Mouse (Mus musculus) heart, embryonic 11.5 days (tissue): Measurements from ENCODE around the gene Atg10. TPM values are rescaled to one million over a fixed set of nuclear protein-coding genes. Genes with fewer than 3 reads are reported as not detected.

Experiments used
- ATAC-seq: fragments of 200-750 bp; cut with Nextera tagmentation; replicated peaks from 2 replicates; pipeline ENCODE4 v1.8.0; 2017; ENCODE audit warnings: moderate library complexity; ENCODE audit not compliant: insufficient number of reproducible peaks, low FRiP score, low TSS enrichment
- H3K27ac ChIP-seq: fragments of 300-500 bp; sonication (generic); 2 replicates; pipeline ENCODE4 v1.5.1; 2014; ENCODE audit warnings: mild to moderate bottlenecking, low read depth, low read length
- H3K27me3 ChIP-seq: fragments of 300-500 bp; sonication (generic); 2 replicates; pipeline ENCODE4 v1.6.1; 2014; ENCODE audit warnings: mild to moderate bottlenecking, low read length, mixed read lengths; ENCODE audit not compliant: control insufficient read depth, insufficient read depth
- H3K36me3 ChIP-seq: fragments of 300-500 bp; sonication (generic); 2 replicates; pipeline ENCODE4 v1.6.1; 2014; ENCODE audit warnings: mild to moderate bottlenecking, low read length, moderate library complexity, mixed read lengths; ENCODE audit not compliant: control insufficient read depth, insufficient read depth
- H3K4me1 ChIP-seq: fragments of 300-500 bp; sonication (generic); 2 replicates; pipeline ENCODE4 v1.6.1; 2014; ENCODE audit warnings: low read length; ENCODE audit not compliant: control insufficient read depth, insufficient read depth
- H3K4me2 ChIP-seq: fragments of 300-500 bp; sonication (generic); 2 replicates; pipeline ENCODE4 v1.6.1; 2014; ENCODE audit warnings: mild to moderate bottlenecking, moderate library complexity
- H3K4me3 ChIP-seq: fragments of 300-500 bp; sonication (generic); 2 replicates; pipeline ENCODE4 v1.5.1; 2014; ENCODE audit warnings: low read depth, low read length
- H3K9ac ChIP-seq: fragments of 300-500 bp; sonication (generic); 2 replicates; pipeline ENCODE4 v1.6.1; 2014; ENCODE audit warnings: mild to moderate bottlenecking, low read depth, low read length, moderate library complexity
- H3K9me3 ChIP-seq: fragments of 300-500 bp; sonication (generic); replicated peaks from 2 replicates; pipeline ENCODE4 v1.6.1; 2016; ENCODE audit warnings: low read length; ENCODE audit not compliant: control insufficient read depth
- WGBS: fragments of 180-500 bp; shearing (Covaris S2); extraction: QIAGEN DNeasy Blood & Tissue Kit; methylation state at CpG from one replicate; pipeline ENCODE4 v1.1.7; 2014; ENCODE audit not compliant: insufficient replicate concordance; 5-methylcytosine and 5-hydroxymethylcytosine counted together
- polyA plus RNA-seq: library from polyadenylated mRNA; unstranded; fragments of >200 nt; fragmentation: Nextera tagmentation; extraction: Ambion mirVana; gene quantifications from 2 replicates; pipeline ENCODE4 v1.2.1, GENCODE M21; 2014

Gene Atg10
- polyA plus RNA-seq, 1 experiment from 2014 or later: 23.0 TPM

GRCm38 (mm10) chr13:91157429-91157828, 66.3 kb downstream of the Atg10 start:
- H3K27me3 ChIP-seq: no peaks in the 10 kb centered on the region
- no peak for ATAC-seq
- H3K27ac ChIP-seq: no peak overlapping the region
- H3K36me3 ChIP-seq: no peaks in the 10 kb centered on the region
- no peaks in the 10 kb centered on the region for H3K4me1 ChIP-seq
- no peaks in the 10 kb centered on the region for H3K9me3 ChIP-seq
- no peak overlapping the region for H3K4me3 ChIP-seq
- H3K9ac ChIP-seq: no peak overlapping the region
- no peak overlapping the region for H3K4me2 ChIP-seq

GRCm38 (mm10) chr13:91156949-91157348, 66.8 kb downstream of the Atg10 start:
- H3K9me3 ChIP-seq: no peaks in the 10 kb centered on the region
- no peaks in the 10 kb centered on the region for H3K36me3 ChIP-seq
- H3K4me1 ChIP-seq: no peaks in the 10 kb centered on the region
- no peak overlapping the region for H3K27ac ChIP-seq
- H3K4me3 ChIP-seq: no peak overlapping the region
- no peaks in the 10 kb centered on the region for H3K27me3 ChIP-seq
- ATAC-seq: no peak
- H3K9ac ChIP-seq: no peak overlapping the region
- no peak overlapping the region for H3K4me2 ChIP-seq
- WGBS: 90% methylated on average over 2 of the region's 2 CpGs

- no peaks in the 10 kb centered on the region for H3K27me3 ChIP-seq
- no peak overlapping the region for H3K9ac ChIP-seq
- H3K4me3 ChIP-seq: no peak overlapping the region
- H3K9me3 ChIP-seq: no peaks in the 10 kb centered on the region
- no peaks in the 10 kb centered on the region for H3K36me3 ChIP-seq
- H3K27ac ChIP-seq: no peak overlapping the region
- H3K4me2 ChIP-seq: no peak overlapping the region
- H3K4me1 ChIP-seq: no peaks in the 10 kb centered on the region
- WGBS: 87% methylated on average over 5 of the region's 5 CpGs
- ATAC-seq: no peak
Measured at GRCm38 (mm10) chr13:91156308-91156707, 67.5 kb downstream of the Atg10 start.

- Histone ChIP-seq H3K9ac (no peak overlapping the region), H3K4me2 (no peak overlapping the region), H3K27ac (no peak overlapping the region), H3K36me3 (no peaks in the 10 kb centered on the region), H3K9me3 (no peaks in the 10 kb centered on the region), H3K4me1 (no peaks in the 10 kb centered on the region), H3K4me3 (no peak overlapping the region), H3K27me3 (no peaks in the 10 kb centered on the region)
- 65% methylated on average over 4 of the region's 4 CpGs for WGBS
- no peak for ATAC-seq
Measured at GRCm38 (mm10) chr13:91155429-91156207, 68.2 kb downstream of the Atg10 start.

GRCm38 (mm10) chr13:91154622-91155021, 69.1 kb downstream of the Atg10 start:
- Histone ChIP-seq H3K9ac (no peak overlapping the region), H3K36me3 (no peaks in the 10 kb centered on the region), H3K4me1 (no peaks in the 10 kb centered on the region), H3K9me3 (no peaks in the 10 kb centered on the region), H3K27me3 (no peaks in the 10 kb centered on the region), H3K4me3 (no peak overlapping the region), H3K27ac (no peak overlapping the region), H3K4me2 (no peak overlapping the region)
- no peak for ATAC-seq
- WGBS: 83% methylated on average over 7 of the region's 7 CpGs

GRCm38 (mm10) chr13:91136337-91136736, 87.4 kb downstream of the Atg10 start:
- no peak overlapping the region for H3K4me3 ChIP-seq
- no peak overlapping the region for H3K27ac ChIP-seq
- no peaks in the 10 kb centered on the region for H3K36me3 ChIP-seq
- H3K4me1 ChIP-seq: peaks cover 7% of the 10 kb centered on the region; the same call in 1 of the 2 replicates
- H3K9me3 ChIP-seq: no peaks in the 10 kb centered on the region
- no peak for ATAC-seq
- H3K4me2 ChIP-seq: no peak overlapping the region
- H3K9ac ChIP-seq: no peak overlapping the region
- H3K27me3 ChIP-seq: no peaks in the 10 kb centered on the region

- peaks cover 4% of the 10 kb centered on the region; the same call in 1 of the 2 replicates for H3K4me1 ChIP-seq
- no peak overlapping the region for H3K4me3 ChIP-seq
- no peak overlapping the region for H3K9ac ChIP-seq
- H3K27ac ChIP-seq: no peak overlapping the region
- 72% methylated on average over 5 of the region's 5 CpGs for WGBS
- H3K36me3 ChIP-seq: no peaks in the 10 kb centered on the region
- H3K27me3 ChIP-seq: no peaks in the 10 kb centered on the region
- no peak for ATAC-seq
- H3K9me3 ChIP-seq: no peaks in the 10 kb centered on the region
- no peak overlapping the region for H3K4me2 ChIP-seq
Measured at GRCm38 (mm10) chr13:91133334-91133890, 90.4 kb downstream of the Atg10 start.

- H3K4me3 ChIP-seq: no peak overlapping the region
- ATAC-seq: no peak
- no peaks in the 10 kb centered on the region for H3K9me3 ChIP-seq
- H3K4me1 ChIP-seq: peaks cover 4% of the 10 kb centered on the region; the same call in 1 of the 2 replicates
- H3K27me3 ChIP-seq: no peaks in the 10 kb centered on the region
- no peaks in the 10 kb centered on the region for H3K36me3 ChIP-seq
- H3K4me2 ChIP-seq: no peak overlapping the region
- no peak overlapping the region for H3K27ac ChIP-seq
- 56% methylated on average over 7 of the region's 7 CpGs for WGBS
- no peak overlapping the region for H3K9ac ChIP-seq
Measured at GRCm38 (mm10) chr13:91129071-91129470, 94.7 kb downstream of the Atg10 start.

GRCm38 (mm10) chr13:91128581-91128980, 95.2 kb downstream of the Atg10 start:
- Histone ChIP-seq H3K9me3 (no peaks in the 10 kb centered on the region), H3K36me3 (no peaks in the 10 kb centered on the region), H3K27ac (no peak overlapping the region), H3K4me3 (no peak overlapping the region), H3K4me2 (no peak overlapping the region), H3K27me3 (no peaks in the 10 kb centered on the region), H3K4me1 (peaks cover 4% of the 10 kb centered on the region; the same call in 1 of the 2 replicates), H3K9ac (no peak overlapping the region)
- 68% methylated on average over 1 of the region's 1 CpGs for WGBS
- no peak for ATAC-seq
